Mouse (Mus musculus) cerebellum, adult 11 months (tissue): ENCODE results near the gene Ano6.

Experiments used
- DNase-seq: peaks from one replicate; pipeline ENCODE4 v3.0.0; 2022

Gene Ano6

GRCm38 (mm10) chr15:95828647-95829254 lies 38.1 kb downstream of the Ano6 start:
- no peak for DNase-seq

GRCm38 (mm10) chr15:95829553-95830205 lies 39.0 kb downstream of the Ano6 start:
- no peak for DNase-seq

- DNase-seq = no peak
These were observed 39.5 kb downstream of the Ano6 start for GRCm38 (mm10) chr15:95830206-95830560.

- DNase-seq = no peak
These were observed 42.6 kb downstream of the Ano6 start for GRCm38 (mm10) chr15:95833292-95833691.

GRCm38 (mm10) chr15:95836077-95836476 lies 45.4 kb downstream of the Ano6 start:
- DNase-seq = no peak

- DNase-seq = no peak
These were observed 46.2 kb downstream of the Ano6 start for GRCm38 (mm10) chr15:95836646-95837434.

GRCm38 (mm10) chr15:95837570-95837969 lies 46.9 kb downstream of the Ano6 start:
- DNase-seq = no peak

- no peak for DNase-seq
These were observed 47.8 kb downstream of the Ano6 start for GRCm38 (mm10) chr15:95838171-95839020.

GRCm38 (mm10) chr15:95839789-95840188 lies 49.1 kb downstream of the Ano6 start:
- no peak for DNase-seq

GRCm38 (mm10) chr15:95843183-95843949 lies 52.7 kb downstream of the Ano6 start:
- DNase-seq = no peak

- no peak for DNase-seq
These were observed 53.8 kb downstream of the Ano6 start for GRCm38 (mm10) chr15:95844412-95844811.

- no peak for DNase-seq
These were observed 55.5 kb downstream of the Ano6 start for GRCm38 (mm10) chr15:95846102-95846501.

GRCm38 (mm10) chr15:95848493-95849064 lies 57.9 kb downstream of the Ano6 start:
- no peak for DNase-seq

- DNase-seq = no peak
These were observed 59.1 kb downstream of the Ano6 start for GRCm38 (mm10) chr15:95849513-95850411.

GRCm38 (mm10) chr15:95850546-95850945 lies 59.9 kb downstream of the Ano6 start:
- no peak for DNase-seq

GRCm38 (mm10) chr15:95855051-95855844 lies 64.6 kb downstream of the Ano6 start:
- no peak for DNase-seq

GRCm38 (mm10) chr15:95855953-95856352 lies 65.3 kb downstream of the Ano6 start:
- no peak for DNase-seq

- DNase-seq = no peak
These were observed 66.3 kb downstream of the Ano6 start for GRCm38 (mm10) chr15:95856684-95857595.
